Mouse (Mus musculus) heart, postnatal 0 days (tissue): ENCODE measurements around the gene Serpini1.

Experiments used
- CTCF ChIP-seq: IDR thresholded peaks from 2 replicates; pipeline ENCODE4 v1.5.1; 2016; ENCODE audit warnings: antibody characterized with exemption, control low read depth, low read depth
- EP300 ChIP-seq: IDR thresholded peaks from 2 replicates; pipeline ENCODE4 v1.6.1; 2016; ENCODE audit warnings: antibody characterized with exemption, low read depth

GRCm38 (mm10) chr3:75542852-75543251, 14.5 kb upstream of the Serpini1 start:
- TF ChIP-seq CTCF (no peak), EP300 (no peak)
